Mouse (Mus musculus) cerebellum, adult 11-12 months (tissue): ENCODE data around the gene Zfand2a.

Experiments
- DNase-seq: peaks from one replicate; pipeline ENCODE4 v3.0.0; 2022

The Zfand2a gene

DNA sequence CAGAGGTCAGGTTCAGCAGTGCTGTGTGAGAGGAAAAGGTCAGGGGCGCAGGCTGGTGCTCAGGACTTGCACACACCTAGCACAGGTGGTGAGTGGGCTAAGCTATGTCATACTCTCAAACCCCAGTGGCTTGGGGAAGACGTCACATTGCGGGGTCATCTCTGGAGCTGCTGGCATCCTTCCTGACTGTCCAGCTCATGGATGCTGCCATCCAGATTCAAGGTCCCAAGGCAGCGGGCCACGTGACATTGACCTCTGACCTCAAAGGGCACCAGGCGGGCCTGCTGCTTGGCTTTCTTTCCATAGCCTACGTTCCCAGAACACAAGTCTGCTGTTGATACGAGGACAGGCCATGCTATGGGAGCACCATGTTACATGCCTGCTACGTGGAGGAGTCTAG, 57.3 kb downstream of the Zfand2a start:
- DNase-seq, result no peak

- no peak for DNase-seq
Observed at GRCm38 (mm10) chr5:139425198-139425597, 59.2 kb downstream of the Zfand2a start.

DNA sequence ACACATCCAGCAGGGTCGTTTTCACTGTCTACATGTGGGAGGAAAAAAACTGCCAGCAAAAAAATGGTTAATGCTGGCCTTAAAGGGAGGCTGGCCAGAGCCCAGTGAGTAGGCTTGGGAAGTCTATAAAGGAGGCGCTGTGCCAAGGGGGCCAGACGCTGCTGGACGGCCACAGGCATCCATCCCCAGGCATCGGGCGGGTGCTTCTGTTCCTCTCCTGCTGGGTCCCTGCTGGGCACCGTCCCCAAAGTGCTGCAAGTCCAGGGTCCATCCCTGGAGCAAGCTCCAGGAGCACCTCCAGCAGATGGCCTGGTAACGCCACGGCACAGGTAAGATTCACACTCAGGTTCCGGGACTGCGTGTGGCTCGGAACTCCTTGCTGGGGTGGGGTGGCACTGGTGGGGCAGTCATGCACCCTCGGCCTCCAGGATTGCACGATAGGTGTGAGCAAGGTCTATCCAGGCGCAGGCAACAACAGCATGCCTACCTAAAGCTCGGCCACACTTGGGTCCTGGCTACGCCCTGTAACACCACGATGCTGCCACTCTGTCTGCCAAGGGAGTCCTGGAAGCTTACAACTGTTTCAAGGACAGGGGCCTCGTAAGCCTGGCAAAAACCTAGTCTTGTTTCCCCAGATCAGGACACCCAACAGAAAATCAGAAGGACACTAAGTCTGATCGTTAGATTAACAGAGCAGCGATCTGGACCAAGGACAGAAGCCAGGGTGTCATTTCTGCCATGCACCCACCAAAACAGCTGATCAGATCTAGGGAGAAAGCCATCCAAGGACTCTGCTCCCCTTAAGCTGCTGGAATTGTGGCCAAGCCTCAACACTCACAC, 61.1 kb downstream of the Zfand2a start, which contains the start of gene Gper1:
Gene Gper1, plus strand, starts transcription at position 126 of the 840 bp plus-strand sequence.
- DNase-seq, result peak; percentile 76
